Comparison of ENCODE assay signal across 12 mouse cellular contexts in the genomic region with DNA sequence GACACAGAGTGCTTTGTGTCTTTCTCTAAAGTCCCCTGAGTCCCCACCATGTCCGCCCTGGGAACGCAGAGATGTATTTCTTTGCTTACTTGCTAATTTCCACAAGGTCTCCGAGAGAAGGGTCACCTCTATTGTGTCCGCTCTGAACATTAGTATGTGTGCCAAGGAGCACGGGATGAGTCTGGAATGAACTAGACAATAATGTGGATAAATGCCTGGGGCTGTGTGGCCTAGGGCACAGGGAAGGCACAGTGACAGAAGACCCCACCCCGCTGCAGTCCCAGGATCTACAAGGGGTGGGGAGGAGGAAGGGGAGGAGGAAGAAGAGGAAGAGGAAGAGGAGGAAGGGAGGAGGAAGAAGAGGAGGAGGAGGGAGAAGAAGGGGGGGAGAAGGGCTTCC. TPM values are rescaled to one million over a fixed set of nuclear protein-coding genes. Genes with fewer than 3 reads are reported as not detected.
A peak's percentile ranks its signal among the peaks of the same experiment; 100 is the strongest.
DNase-seq lines count a peak whose midpoint lies in the region; ATAC-seq and TF ChIP-seq lines count a peak whose summit lies in the region.
"Had no signal": no experiment of that assay in that cellular context is flagged by ENCODE, and none has a peak within 500 bp of the region (broad histone marks: within the 10 kb centered on the region; RNA-seq: fewer than 3 reads in every experiment).

No protein-coding gene starts in this region.

- H3K4me3 ChIP-seq in layer of hippocampus, adult 2 months: no peak overlapping the region
- no peak overlapping the region for H3K4me3 ChIP-seq in kidney, adult 2 months (ENCODE audit: insufficient read depth, low read depth, low read length)
- no peak overlapping the region for H3K4me3 ChIP-seq in liver, postnatal 0 days (ENCODE audit: low read depth, low read length)

- no peak overlapping the region for H3K4me2 ChIP-seq in liver, postnatal 0 days (ENCODE audit: low read depth, low read length)

- no peak overlapping the region for H3K9ac ChIP-seq in liver, postnatal 0 days (replicated peaks)

- H3K27me3 ChIP-seq in kidney, adult 2 months (replicated peaks; ENCODE audit: control insufficient read depth, insufficient read depth, low read length): no peaks in the 10 kb centered on the region
- H3K27me3 ChIP-seq in liver, postnatal 0 days (ENCODE audit: insufficient read depth, low read length): no peaks in the 10 kb centered on the region

- no peak for TF ChIP-seq POLR2A in kidney, adult 2 months (IDR thresholded peaks at IDR 0.05; ENCODE audit: low read depth, low read length)

- intact Hi-C loops in heart, postnatal 14 days (cut with DNase I): loop anchor here (5.0 kb wide), 1 partner anchor 33 kb away; no protein-coding TSS in a partner anchor

- peak overlapping the region; percentile 39; the same call in 1 of the 2 replicates for H3K27ac ChIP-seq in layer of hippocampus, adult 2 months
- H3K27ac ChIP-seq in kidney, adult 2 months (ENCODE audit: insufficient read depth, low read depth, low read length): peak overlapping the region; percentile 61
- H3K27ac ChIP-seq in liver, postnatal 0 days (ENCODE audit: low read depth): no peak overlapping the region
- H3K27ac ChIP-seq: macrophage had no signal

- DNase-seq in heart, adult 18-20 months: peak; percentile 36 to 37
- DNase-seq in heart, postnatal 14 days: no peak
- no peak for DNase-seq in layer of hippocampus, adult 2 months (ENCODE audit: low spot score in 2 of 2)
- DNase-seq in layer of hippocampus, postnatal 14 days (ENCODE audit: low spot score in 2 of 2): no peak
- DNase-seq in kidney, adult 2 months: peak; percentile 67
- DNase-seq in lung, postnatal 25 days (ENCODE audit: low spot score): peak; percentile 14
- no peak for DNase-seq in liver, postnatal 0 days
- no peak for DNase-seq in left cerebral cortex, adult 8-10 months (ENCODE audit: low spot score in 2 of 2)
- DNase-seq: left cerebral cortex, postnatal 4 days; right cerebral cortex, postnatal 4 days had no signal

- WGBS in kidney, adult 2 months: 75% methylated on average over 6 of the region's 6 CpGs
- 76% methylated on average over 6 of the region's 6 CpGs for WGBS in liver, postnatal 0 days (ENCODE audit: insufficient replicate concordance)

- TF ChIP-seq EP300 in liver, postnatal 0 days (IDR thresholded peaks at IDR 0.05; ENCODE audit: low read depth): no peak

- no peak for ATAC-seq in liver, postnatal 0 days

- no peaks in the 10 kb centered on the region for H3K9me3 ChIP-seq in liver, postnatal 0 days (ENCODE audit: low read length)
- H3K9me3 ChIP-seq: G1E had no signal

- no peaks in the 10 kb centered on the region for H3K36me3 ChIP-seq in kidney, adult 2 months (ENCODE audit: control insufficient read depth, insufficient read depth, low read length)
- no peaks in the 10 kb centered on the region for H3K36me3 ChIP-seq in liver, postnatal 0 days (replicated peaks; ENCODE audit: insufficient read depth, low read length)
- H3K36me3 ChIP-seq: G1E had no signal

- TF ChIP-seq CTCF in layer of hippocampus, adult 2 months (conservative IDR thresholded peaks at IDR 0.05): no peak
- TF ChIP-seq CTCF in kidney, adult 2 months (conservative IDR thresholded peaks at IDR 0.05; ENCODE audit: insufficient read depth, insufficient read length, low read depth, low read length): no peak
- TF ChIP-seq CTCF in liver, postnatal 0 days (IDR thresholded peaks at IDR 0.05; ENCODE audit: low read depth): no peak

- peaks cover 31% of the 10 kb centered on the region for H3K4me1 ChIP-seq in kidney, adult 2 months (ENCODE audit: control insufficient read depth, insufficient read depth, low read length)
- peaks cover 11% of the 10 kb centered on the region for H3K4me1 ChIP-seq in liver, postnatal 0 days (ENCODE audit: insufficient read depth)

RNA-seq across cellular contexts. Expression of gene Rph3al, which starts 3.8 kb away (rescaled TPM):
- 10 to 100 TPM in 1 of 2 experiments, 1 to 10 TPM in 1; 7.4 to 10.0 TPM for total RNA-seq in heart, adult 18-20 months (2021)
- total RNA-seq in heart, postnatal 14 days (2021): 10 to 100 TPM; 12.8 to 16.6 TPM
- 1 to 10 TPM; 4.8 to 6.3 TPM for total RNA-seq in layer of hippocampus, adult 2 months (2021)
- total RNA-seq in layer of hippocampus, postnatal 14 days (2021): 1 to 10 TPM; 5.4 to 5.6 TPM
- polyA plus RNA-seq in kidney, adult 2 months (2012; rRNA removed): 11.9 and 12.6 TPM in 2 replicates
- polyA plus RNA-seq in liver, postnatal 0 days (2015; fragmentation: Nextera tagmentation; extraction: Ambion mirVana): 0.83 and 0.86 TPM in 2 replicates
- total RNA-seq in left cerebral cortex, adult 8-10 months (2022): 1 to 10 TPM; 2.5 to 3.7 (median 3.5) TPM
- total RNA-seq: G1E had no signal
- polyA plus RNA-seq: G1E, macrophage had no signal

Comparison
In these comparisons a context has a peak if more than half of its experiments do, and no peak if none do; other contexts are left out.
1. DNase-seq: peak in heart, adult 18-20 months (2 of 2), kidney, adult 2 months (single experiment) and lung, postnatal 25 days (single experiment); none in heart, postnatal 14 days (0 of 2), layer of hippocampus, adult 2 months (0 of 2), layer of hippocampus, postnatal 14 days (0 of 2), liver, postnatal 0 days (single experiment) and left cerebral cortex, adult 8-10 months (0 of 2).